Mouse (Mus musculus) kidney, postnatal 36 days (tissue): ENCODE measurements around the gene Gm28998.
"Not testable (repeated sequence)": the region's sequence is repeated elsewhere in the genome, so short reads cannot be mapped to it uniquely, and the experiment has no call there.

Experiments used
- DNase-seq, 2 experiments: peaks; one replicate each; pipeline ENCODE4 v3.0.0; 2021 to 2022; ENCODE audit warnings: mixed read lengths in 2 of 2

Gm28998 gene

GRCm38 (mm10) chrY:7253487-7253886 lies at the start of gene Gm28998:
TSS of gene Gm28998 (plus strand) at chrY:7253787.
- DNase-seq = not testable (repeated sequence)
